ENCODE assay signal across 12 mouse cellular contexts in genomic region chr6:54126225-54126992, GRCm38 (mm10).
DNase-seq lines count a peak whose midpoint lies in the region; ATAC-seq lines count a peak whose summit lies in the region.
"Had no signal": no experiment of that assay in that cellular context is flagged by ENCODE, and none has a peak within 500 bp of the region (broad histone marks: within the 10 kb centered on the region; RNA-seq: fewer than 3 reads in every experiment).

No protein-coding gene starts in this region.

- H3K4me3 ChIP-seq in hindbrain, embryonic 15.5 days = no peak overlapping the region
- H3K4me3 ChIP-seq in hindbrain, embryonic 12.5 days = no peak overlapping the region

- no peaks in the 10 kb centered on the region for H3K27me3 ChIP-seq in hindbrain, embryonic 15.5 days
- H3K27me3 ChIP-seq in hindbrain, embryonic 12.5 days = no peaks in the 10 kb centered on the region
- H3K27me3 ChIP-seq: CH12.LX had no signal

- DNase-seq in brain, embryonic 18.5 days (ENCODE audit: low read depth, low spot score) = peak; percentile 59
- peak; percentile 88 to 91 for DNase-seq in cerebellum, postnatal 14 days
- peak; percentile 32 to 36 for DNase-seq in layer of hippocampus, postnatal 36 days
- no peak for DNase-seq in thymus, postnatal 4 days
- no peak for DNase-seq in testis, postnatal 14 days (ENCODE audit: low spot score)
- DNase-seq: gastrocnemius, postnatal 14 days; lung, embryonic 14.5 days had no signal

- H3K9me3 ChIP-seq in hindbrain, embryonic 15.5 days = no peaks in the 10 kb centered on the region
- no peaks in the 10 kb centered on the region for H3K9me3 ChIP-seq in hindbrain, embryonic 12.5 days (replicated peaks)

- peak overlapping the region; percentile 26; the same call in 1 of the 2 replicates for H3K27ac ChIP-seq in hindbrain, embryonic 15.5 days (replicated peaks)
- no peak overlapping the region for H3K27ac ChIP-seq in hindbrain, embryonic 12.5 days
- H3K27ac ChIP-seq: stomach, postnatal 0 days had no signal

- no peak overlapping the region for H3K9ac ChIP-seq in hindbrain, embryonic 15.5 days
- H3K9ac ChIP-seq in hindbrain, embryonic 12.5 days = no peak overlapping the region
- H3K9ac ChIP-seq: lung, embryonic 14.5 days had no signal

- ATAC-seq in hindbrain, embryonic 15.5 days (ENCODE audit: low FRiP score, low read depth) = peak; percentile 67; the same call in 1 of the 2 replicates
- no peak for ATAC-seq in hindbrain, embryonic 12.5 days (ENCODE audit: low FRiP score)
- ATAC-seq in megakaryocyte-erythroid progenitor cell, adult 5-6 weeks (replicated peaks; ENCODE audit: low FRiP score, low TSS enrichment, poor library complexity, severe bottlenecking) = no peak

- 60% methylated on average over 9 of the region's 9 CpGs for WGBS in hindbrain, embryonic 15.5 days
- WGBS in hindbrain, embryonic 12.5 days = 85% methylated on average over 9 of the region's 9 CpGs

- no peaks in the 10 kb centered on the region for H3K36me3 ChIP-seq in hindbrain, embryonic 15.5 days
- H3K36me3 ChIP-seq in hindbrain, embryonic 12.5 days = no peaks in the 10 kb centered on the region

- H3K4me1 ChIP-seq in hindbrain, embryonic 15.5 days (replicated peaks) = peaks cover 15% of the 10 kb centered on the region
- peaks cover 3% of the 10 kb centered on the region; the same call in 1 of the 2 replicates for H3K4me1 ChIP-seq in hindbrain, embryonic 12.5 days

- H3K4me2 ChIP-seq in hindbrain, embryonic 15.5 days = no peak overlapping the region
- H3K4me2 ChIP-seq in hindbrain, embryonic 12.5 days (replicated peaks) = no peak overlapping the region
- H3K4me2 ChIP-seq: lung, embryonic 14.5 days had no signal

Comparison
In these comparisons a context has a peak if more than half of its experiments do, and no peak if none do; other contexts are left out.
1. DNase-seq: peak in brain, embryonic 18.5 days (single experiment), cerebellum, postnatal 14 days (2 of 2) and layer of hippocampus, postnatal 36 days (2 of 2); none in thymus, postnatal 4 days (single experiment) and testis, postnatal 14 days (single experiment).